Mouse (Mus musculus): ENCODE measurements at regions not wholly inside any gene's neighbourhood (a gene's known extent, or its start where the extent isn't known, plus 50 kb on each side); places are given as distances from the start of the nearest gene placed in this dataset.
A peak's percentile ranks its signal among the peaks of the same experiment; 100 is the strongest.

GRCm38 (mm10) chr16:5306588-5307248, 50.9 kb upstream of the Eef2kmt start:
- DNase-seq (ENCODE audit: low spot score): peak; percentile 92
